Mouse (Mus musculus): ENCODE measurements around the gene Slc16a10.

Slc16a10 gene

GRCm38 (mm10) chr10:40149584-40150145 is 7.6 kb upstream of the Slc16a10 start:
- no peak for DNase-seq (ENCODE audit: low read depth, low spot score)

- no peak for DNase-seq (ENCODE audit: low read depth, low spot score)
These were observed 5.4 kb upstream of the Slc16a10 start for GRCm38 (mm10) chr10:40147325-40148059.

GRCm38 (mm10) chr10:40146451-40146850 is 4.4 kb upstream of the Slc16a10 start:
- no peak for DNase-seq (ENCODE audit: low read depth, low spot score)

- no peak for DNase-seq (ENCODE audit: low read depth, low spot score)
These were observed 2.8 kb upstream of the Slc16a10 start for GRCm38 (mm10) chr10:40144815-40145214.

GRCm38 (mm10) chr10:40141016-40141851 is 824 bp downstream of the Slc16a10 start:
- no peak for DNase-seq (ENCODE audit: low read depth, low spot score)

GRCm38 (mm10) chr10:40139646-40140045 is 2.4 kb downstream of the Slc16a10 start:
- no peak for DNase-seq (ENCODE audit: low read depth, low spot score)

- DNase-seq (ENCODE audit: low read depth, low spot score) = no peak
These were observed 6.0 kb downstream of the Slc16a10 start for GRCm38 (mm10) chr10:40135807-40136778.

GRCm38 (mm10) chr10:40134906-40135305 is 7.2 kb downstream of the Slc16a10 start:
- no peak for DNase-seq (ENCODE audit: low read depth, low spot score)

GRCm38 (mm10) chr10:40133636-40134035 is 8.4 kb downstream of the Slc16a10 start:
- DNase-seq (ENCODE audit: low read depth, low spot score) = no peak

- DNase-seq (ENCODE audit: low read depth, low spot score) = no peak
These were observed 10.2 kb downstream of the Slc16a10 start for GRCm38 (mm10) chr10:40131690-40132418.

GRCm38 (mm10) chr10:40130126-40130525 is 11.9 kb downstream of the Slc16a10 start:
- no peak for DNase-seq (ENCODE audit: low read depth, low spot score)

GRCm38 (mm10) chr10:40129134-40129533 is 12.9 kb downstream of the Slc16a10 start:
- DNase-seq (ENCODE audit: low read depth, low spot score) = no peak

GRCm38 (mm10) chr10:40128497-40128896 is 13.6 kb downstream of the Slc16a10 start:
- no peak for DNase-seq (ENCODE audit: low read depth, low spot score)

GRCm38 (mm10) chr10:40125200-40125599 is 16.9 kb downstream of the Slc16a10 start:
- no peak for DNase-seq (ENCODE audit: low read depth, low spot score)

- DNase-seq (ENCODE audit: low read depth, low spot score) = no peak
These were observed 17.5 kb downstream of the Slc16a10 start for GRCm38 (mm10) chr10:40124570-40124969.

- no peak for DNase-seq (ENCODE audit: low read depth, low spot score)
These were observed 18.0 kb downstream of the Slc16a10 start for GRCm38 (mm10) chr10:40124096-40124495.

GRCm38 (mm10) chr10:40119466-40119865 is 22.6 kb downstream of the Slc16a10 start:
- no peak for DNase-seq (ENCODE audit: low read depth, low spot score)

GRCm38 (mm10) chr10:40118743-40119387 is 23.2 kb downstream of the Slc16a10 start:
- DNase-seq (ENCODE audit: low read depth, low spot score) = no peak

GRCm38 (mm10) chr10:40113517-40114085 is 28.5 kb downstream of the Slc16a10 start:
- no peak for DNase-seq (ENCODE audit: low read depth, low spot score)

GRCm38 (mm10) chr10:40112256-40112655 is 29.8 kb downstream of the Slc16a10 start:
- no peak for DNase-seq (ENCODE audit: low read depth, low spot score)
